Mouse (Mus musculus) heart, adult 2 months (tissue): ENCODE results near the gene Cep128. TPM values are rescaled to one million over a fixed set of nuclear protein-coding genes. Genes with fewer than 3 reads are reported as not detected.

Source experiments
- DNase-seq, 2 experiments: peaks; one replicate each; pipeline ENCODE4 v3.0.0; 2021
- H3K27ac ChIP-seq: fragments of 200-600 bp; 2 replicates; pipeline ENCODE4 v1.8.1; 2022
- H3K27me3 ChIP-seq: fragments of 200-500 bp; 2 replicates; pipeline ENCODE4 v1.6.1; 2012; ENCODE audit warnings: mild to moderate bottlenecking, low read length, inconsistent platforms, mixed read lengths; ENCODE audit not compliant: control insufficient read depth, insufficient read depth
- H3K36me3 ChIP-seq: fragments of 200-500 bp; 2 replicates; pipeline ENCODE4 v1.6.1; 2012; ENCODE audit warnings: low read length, inconsistent platforms; ENCODE audit not compliant: control insufficient read depth, insufficient read depth
- H3K4me1 ChIP-seq: fragments of 200-500 bp; 2 replicates; pipeline ENCODE4 v1.6.1; 2011; ENCODE audit warnings: low read length; ENCODE audit not compliant: control insufficient read depth, insufficient read depth
- H3K4me3 ChIP-seq: fragments of 200-600 bp; 2 replicates; pipeline ENCODE4 v1.8.1; 2022
- H3K79me2 ChIP-seq: fragments of 200-500 bp; replicated peaks from 2 replicates; pipeline ENCODE4 v1.6.1; 2012; ENCODE audit warnings: mild to moderate bottlenecking, inconsistent platforms, low read length, moderate library complexity, mixed read lengths; ENCODE audit not compliant: control insufficient read depth, insufficient read depth
- H3K9ac ChIP-seq: fragments of 200-500 bp; 2 replicates; pipeline ENCODE4 v1.6.1; 2012; ENCODE audit warnings: low read depth, mild to moderate bottlenecking, control low read depth, inconsistent platforms, low read length, mixed read lengths
- CTCF ChIP-seq: fragments of 200-600 bp; IDR thresholded peaks from 2 replicates; pipeline ENCODE4 v1.8.1; 2022; ENCODE audit warnings: antibody characterized with exemption, mild to moderate bottlenecking, moderate library complexity
- EP300 ChIP-seq: fragments of 200-500 bp; IDR thresholded peaks from 2 replicates; pipeline ENCODE4 v1.6.1; 2011; ENCODE audit warnings: low read depth, low read length, control low read depth; ENCODE audit not compliant: insufficient read depth
- POLR2A ChIP-seq: fragments of 200-500 bp; IDR thresholded peaks from 2 replicates; pipeline ENCODE4 v1.6.1; 2011; ENCODE audit warnings: mild to moderate bottlenecking, low read depth, low read length, control low read depth; ENCODE audit not compliant: insufficient read depth
- WGBS: fragments of 180-500 bp; shearing (Covaris S2); methylation state at CpG from one replicate; pipeline ENCODE4 v1.1.7; 2018; 5-methylcytosine and 5-hydroxymethylcytosine counted together
- intact Hi-C: fragments of 180-260 bp; cut with DNase I; formaldehyde crosslinking; loops from one replicate; pipeline ENCODE4 v1.15.1; 2025
- polyA plus RNA-seq: library from polyadenylated mRNA; depleted of rRNA; stranded (reverse); fragments of >200 nt; gene quantifications from 2 replicates; pipeline ENCODE4 v1.2.3, GENCODE M21; 2012
- total RNA-seq, 2 experiments: library from RNA; stranded (reverse); gene quantifications; 2 replicates each; pipeline ENCODE4 v1.2.3; 2021

Gene Cep128
- total and polyA plus RNA-seq, 3 experiments, result 8.7 to 11.0 (median 10.0) TPM

DNA sequence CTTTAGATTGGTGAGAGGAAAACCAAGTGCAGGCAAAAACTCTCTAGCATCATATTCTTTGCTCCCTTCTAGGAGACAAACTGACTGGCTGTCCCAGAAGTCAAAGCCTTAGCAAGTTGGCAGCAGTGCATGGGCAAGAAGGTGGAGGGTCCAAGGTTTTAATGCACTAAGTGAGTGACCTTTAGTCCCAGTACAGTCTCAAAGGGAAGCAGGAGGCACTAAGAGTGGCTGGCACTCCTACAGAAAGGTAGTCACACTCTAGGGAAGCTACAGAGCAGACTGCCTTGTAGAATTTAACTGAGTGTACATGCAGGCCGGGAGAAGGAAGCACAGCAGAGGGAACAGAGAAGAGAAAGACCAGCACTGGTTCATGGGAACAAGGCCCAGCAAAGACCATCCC lies 199.6 kb downstream of the Cep128 start:
- no peak overlapping the region for H3K9ac ChIP-seq
- no peaks in the 10 kb centered on the region for H3K79me2 ChIP-seq
- no peak overlapping the region for H3K27ac ChIP-seq
- H3K4me1 ChIP-seq, result no peaks in the 10 kb centered on the region
- DNase-seq, result no peak
- WGBS, result 84% methylated on average over 1 of the region's 1 CpGs
- H3K36me3 ChIP-seq, result no peaks in the 10 kb centered on the region
- no peak overlapping the region for H3K4me3 ChIP-seq
- intact Hi-C loops, result no loop called here
- H3K27me3 ChIP-seq, result no peaks in the 10 kb centered on the region
- no peak for TF ChIP-seq POLR2A
- TF ChIP-seq EP300, result no peak
- TF ChIP-seq CTCF, result no peak

- no peaks in the 10 kb centered on the region for H3K27me3 ChIP-seq
- H3K4me3 ChIP-seq, result no peak overlapping the region
- H3K9ac ChIP-seq, result no peak overlapping the region
- no peaks in the 10 kb centered on the region for H3K79me2 ChIP-seq
- intact Hi-C loops, result no loop called here
- H3K36me3 ChIP-seq, result no peaks in the 10 kb centered on the region
- 69% methylated on average over 2 of the region's 2 CpGs for WGBS
- no peak for TF ChIP-seq EP300
- no peak for TF ChIP-seq CTCF
- no peak for TF ChIP-seq POLR2A
- DNase-seq, result no peak
- no peak overlapping the region for H3K27ac ChIP-seq
- no peaks in the 10 kb centered on the region for H3K4me1 ChIP-seq
These were observed 200.3 kb downstream of the Cep128 start for GRCm38 (mm10) chr12:91183928-91184327.

DNA sequence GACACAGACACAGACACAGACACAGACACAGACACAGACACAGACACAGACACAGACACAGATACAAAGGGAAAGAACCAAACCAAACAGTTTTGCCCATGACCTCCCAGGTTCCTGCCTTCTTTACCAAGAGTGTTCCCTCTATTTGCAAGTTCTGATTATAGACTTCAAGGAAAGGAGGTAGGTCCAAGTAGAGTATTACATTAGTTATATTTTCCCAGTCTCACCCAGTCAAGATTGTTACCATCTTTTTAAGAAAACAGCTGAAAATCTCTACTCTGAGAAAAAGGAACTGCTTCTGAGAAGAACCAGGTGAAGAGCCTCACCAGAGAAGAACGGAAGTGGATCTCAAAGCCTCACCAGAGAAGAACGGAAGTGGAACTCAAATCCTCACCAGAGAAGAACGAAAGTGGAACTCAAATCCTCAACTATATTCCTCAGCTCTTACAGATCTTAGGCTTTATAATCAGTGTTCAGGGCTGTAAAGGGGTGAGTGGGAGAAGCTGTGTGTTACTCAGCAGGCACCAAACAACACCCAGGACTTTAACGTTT lies 200.8 kb downstream of the Cep128 start:
- intact Hi-C loops, result no loop called here
- no peaks in the 10 kb centered on the region for H3K36me3 ChIP-seq
- no peaks in the 10 kb centered on the region for H3K4me1 ChIP-seq
- H3K27me3 ChIP-seq, result no peaks in the 10 kb centered on the region
- WGBS, result 79% methylated on average over 4 of the region's 4 CpGs
- H3K27ac ChIP-seq, result no peak overlapping the region
- TF ChIP-seq POLR2A, result no peak
- no peak overlapping the region for H3K4me3 ChIP-seq
- no peaks in the 10 kb centered on the region for H3K79me2 ChIP-seq
- H3K9ac ChIP-seq, result no peak overlapping the region
- DNase-seq, result no peak

DNA sequence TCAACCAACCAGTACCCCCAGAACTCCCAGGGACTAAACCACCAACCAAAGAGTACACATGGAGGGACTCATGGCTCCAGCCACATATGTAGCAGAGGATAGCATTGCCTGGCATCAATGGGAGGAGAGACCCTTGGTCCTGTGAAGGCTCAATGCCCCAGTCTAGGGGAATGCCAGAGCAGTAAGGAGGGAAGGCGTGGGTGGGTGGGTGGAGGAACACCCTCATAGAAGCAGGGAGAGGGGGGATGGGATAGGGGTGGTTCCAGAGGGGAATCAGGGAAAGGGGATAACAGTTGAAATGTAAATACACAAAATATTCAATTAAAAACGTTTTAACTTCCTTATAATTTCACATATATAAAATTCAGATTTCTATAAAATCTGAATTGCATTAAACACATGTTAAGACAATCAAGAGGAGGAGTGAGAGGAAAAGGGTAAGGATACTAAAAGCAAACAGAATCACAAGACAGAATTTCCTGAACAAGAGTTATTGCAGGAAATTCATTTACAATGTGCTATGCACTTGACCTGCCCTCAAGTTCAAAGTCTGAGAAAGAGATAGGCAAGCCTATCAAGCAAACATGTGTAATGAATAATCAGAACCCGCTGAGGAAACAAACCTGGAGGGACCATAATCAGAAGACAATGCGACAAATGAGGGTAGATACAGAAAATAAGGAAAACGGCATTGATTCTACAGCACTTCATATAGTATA lies 207.2 kb downstream of the Cep128 start:
- no peak for TF ChIP-seq POLR2A
- TF ChIP-seq EP300, result no peak
- TF ChIP-seq CTCF, result no peak
- Histone ChIP-seq H3K4me1 (no peaks in the 10 kb centered on the region), H3K27me3 (no peaks in the 10 kb centered on the region), H3K79me2 (no peaks in the 10 kb centered on the region), H3K27ac (no peak overlapping the region), H3K36me3 (no peaks in the 10 kb centered on the region), H3K4me3 (no peak overlapping the region), H3K9ac (no peak overlapping the region)
- intact Hi-C loops, result no loop called here
- WGBS, result 49% methylated on average over 5 of the region's 5 CpGs
- DNase-seq, result no peak

DNA sequence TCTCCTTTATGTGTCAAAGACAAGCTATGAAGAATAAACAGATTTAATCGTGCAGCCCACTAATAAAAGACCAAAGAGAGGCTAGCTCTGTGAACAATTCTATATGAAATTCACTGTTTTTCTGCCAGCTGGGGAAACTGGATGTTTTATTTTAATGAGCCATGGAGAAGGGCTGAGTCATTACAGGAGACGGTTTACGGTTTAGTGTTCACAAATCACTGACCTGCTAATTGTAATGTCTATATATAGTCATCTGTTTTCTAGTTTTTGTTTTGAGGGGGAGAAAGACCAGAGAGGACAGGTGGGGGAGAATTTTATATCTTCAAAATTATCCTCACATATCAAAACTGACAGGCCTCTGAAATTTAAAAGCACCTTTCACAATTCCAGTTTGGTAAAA lies 212.6 kb downstream of the Cep128 start:
- no peak overlapping the region for H3K9ac ChIP-seq
- H3K27me3 ChIP-seq, result no peaks in the 10 kb centered on the region
- no peaks in the 10 kb centered on the region for H3K79me2 ChIP-seq
- no peak for DNase-seq
- no peaks in the 10 kb centered on the region for H3K36me3 ChIP-seq
- no peak overlapping the region for H3K27ac ChIP-seq
- TF ChIP-seq CTCF, result no peak
- TF ChIP-seq EP300, result no peak
- no peak for TF ChIP-seq POLR2A
- WGBS, result 88% methylated on average over 3 of the region's 3 CpGs
- H3K4me1 ChIP-seq, result no peaks in the 10 kb centered on the region
- intact Hi-C loops, result no loop called here
- no peak overlapping the region for H3K4me3 ChIP-seq

DNA sequence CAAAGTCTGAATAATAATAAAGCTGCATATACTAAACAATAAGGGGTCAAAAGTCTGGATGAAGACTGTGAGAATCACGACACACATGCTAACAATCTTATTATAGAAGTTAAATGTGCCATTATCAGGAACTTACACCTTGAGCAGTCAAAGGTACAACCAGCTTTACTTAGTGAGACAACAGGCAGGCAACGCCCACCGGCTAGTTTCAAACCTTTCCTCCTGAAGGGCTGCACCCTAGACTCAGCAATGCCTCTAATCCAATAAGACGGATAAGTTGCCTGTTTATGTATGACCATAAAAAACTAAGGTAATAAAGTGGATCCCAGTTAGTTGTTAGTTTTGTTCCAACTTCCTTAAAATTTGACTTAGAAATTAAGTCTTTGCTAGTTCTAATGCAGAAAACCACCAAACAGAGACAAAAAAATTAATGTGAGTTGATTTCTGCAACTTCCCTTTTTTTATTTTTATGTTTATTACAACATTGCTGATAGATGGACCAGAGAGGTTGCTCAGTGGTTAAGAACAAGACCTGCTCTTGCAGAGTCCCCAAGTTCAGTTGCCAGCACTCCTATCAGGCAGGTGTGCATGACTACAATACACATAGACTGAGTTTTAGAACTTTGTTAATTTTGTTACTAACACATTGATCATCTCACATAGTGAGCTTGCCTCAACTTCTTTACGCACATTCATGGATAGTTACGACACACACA lies 223.0 kb downstream of the Cep128 start:
- Histone ChIP-seq H3K27me3 (no peaks in the 10 kb centered on the region), H3K27ac (no peak overlapping the region), H3K4me1 (no peaks in the 10 kb centered on the region), H3K36me3 (no peaks in the 10 kb centered on the region), H3K79me2 (no peaks in the 10 kb centered on the region), H3K4me3 (no peak overlapping the region), H3K9ac (no peak overlapping the region)
- intact Hi-C loops, result no loop called here
- no peak for DNase-seq
- WGBS, result 87% methylated on average over 6 of the region's 6 CpGs
- no peak for TF ChIP-seq EP300
- no peak for TF ChIP-seq CTCF
- no peak for TF ChIP-seq POLR2A
